8 mouse cellular contexts compared by ENCODE assay signal in genomic region chr16:11909035-11909591, GRCm38 (mm10). TPM values are rescaled to one million over a fixed set of nuclear protein-coding genes. Genes with fewer than 3 reads are reported as not detected.
DNase-seq lines count a peak whose midpoint lies in the region; ATAC-seq and TF ChIP-seq lines count a peak whose summit lies in the region.

TSS of gene Cpped1 (minus strand) at chr16:11909445.

- DNase-seq in gastrocnemius, adult 8-10 months (ENCODE audit: low spot score in 2 of 2): peak; percentile 81 to 88
- peak; percentile 93 for DNase-seq in induced T-regulatory cell, adult 2 months (ENCODE audit: low read depth)
- peak; percentile 66 to 87 for DNase-seq in left cerebral cortex, adult 9 months (ENCODE audit: low spot score in 2 of 2)
- DNase-seq in right cerebral cortex, postnatal 14 days: peak; percentile 85
- peak; percentile 87 to 90 for DNase-seq in urinary bladder, postnatal 36 days (ENCODE audit: low spot score in 2 of 2)

- peak within 1 kb of the TSS; percentile 54 for H3K4me3 ChIP-seq in cortical plate, adult 2 months (ENCODE audit: insufficient read depth, low read length)

- ATAC-seq in activated CD4-positive, CD25-positive, alpha-beta regulatory T cell, adult 4 months: peak; percentile 98
- ATAC-seq in megakaryocyte progenitor cell, adult 5-6 weeks (replicated peaks; ENCODE audit: poor library complexity): peak; percentile 95

- peak; percentile 76 for TF ChIP-seq POLR2A in cortical plate, adult 2 months (IDR thresholded peaks at IDR 0.05; ENCODE audit: extremely low read depth, insufficient read depth, low read length)

- H3K4me1 ChIP-seq in cortical plate, adult 2 months (ENCODE audit: control insufficient read depth, insufficient read depth, low read length): peaks cover 4% of the 10 kb centered on the region; the same call in 1 of the 2 replicates

- peak within 1 kb of the TSS; percentile 93 for H3K27ac ChIP-seq in cortical plate, adult 2 months (ENCODE audit: insufficient read depth, low read length)

- no peak for TF ChIP-seq CTCF in cortical plate, adult 2 months (IDR thresholded peaks at IDR 0.05; ENCODE audit: extremely low read depth, insufficient read depth, low read length)

RNA-seq across cellular contexts. Expression of gene Cpped1, which starts in this region (rescaled TPM):
- polyA plus RNA-seq in activated CD4-positive, CD25-positive, alpha-beta regulatory T cell, adult 4 months (2017; shearing (Covaris generic)): 10 to 100 TPM in 1 of 2 experiments, 1 to 10 TPM in 1; 9.6 to 10.7 TPM
- 24.7 and 25.6 TPM in 2 replicates for polyA plus RNA-seq in cortical plate, adult 2 months (2012; rRNA removed)
- 10 to 100 TPM; 29.3 to 37.1 (median 33.5) TPM for total RNA-seq in gastrocnemius, adult 8-10 months (2022)
- 22.5 and 23.7 TPM in 2 replicates for total RNA-seq in megakaryocyte progenitor cell, adult 5-6 weeks (2015)
- 13.1 and 16.6 TPM in 2 replicates for total RNA-seq in megakaryocyte progenitor cell, adult 5-6 weeks (2017)

Comparison
In these comparisons a context has a peak if more than half of its experiments do, and no peak if none do; other contexts are left out.
1. Peak in every context shown above with its lines: DNase-seq, ATAC-seq, H3K4me3 ChIP-seq and H3K27ac ChIP-seq.